In the genomic region with DNA sequence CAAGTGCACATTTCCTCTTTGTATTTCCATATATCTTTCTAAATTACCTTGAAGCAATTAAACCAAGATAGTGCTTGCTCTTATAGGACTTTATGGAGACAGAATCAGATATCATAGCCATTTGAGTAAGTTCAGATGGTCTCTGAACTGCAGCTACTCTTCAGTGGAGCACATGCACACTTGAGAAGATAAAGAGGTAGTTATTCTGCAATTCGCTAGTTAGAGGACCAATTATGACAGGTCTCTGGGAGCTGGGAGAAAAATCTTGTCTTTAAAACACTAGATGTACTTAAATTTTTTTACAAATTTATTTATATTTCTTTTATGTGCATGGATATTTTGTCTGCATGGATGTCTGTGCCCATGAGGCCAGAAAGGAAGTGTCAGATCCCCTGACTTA, we compare ENCODE assay signal across 27 mouse cellular contexts.
"Had no signal": no experiment of that assay in that cellular context is flagged by ENCODE, and none has a peak within 500 bp of the region (broad histone marks: within the 10 kb centered on the region; RNA-seq: fewer than 3 reads in every experiment).

No protein-coding gene starts in this region.

- H3K4me1 ChIP-seq: limb, embryonic 10.5 days; limb, embryonic 12.5 days; limb, embryonic 13.5 days; limb, embryonic 15.5 days; lung, embryonic 15.5 days; midbrain, embryonic 10.5 days; midbrain, embryonic 12.5 days; midbrain, embryonic 13.5 days; midbrain, embryonic 15.5 days had no signal

- H3K27me3 ChIP-seq: limb, embryonic 12.5 days; limb, embryonic 13.5 days; limb, embryonic 15.5 days; liver, embryonic 12.5 days; liver, embryonic 13.5 days; liver, embryonic 15.5 days; lung, embryonic 15.5 days; megakaryocyte, embryonic 14.5 days; midbrain, embryonic 12.5 days; midbrain, embryonic 13.5 days; midbrain, embryonic 15.5 days had no signal

- H3K9me3 ChIP-seq: limb, embryonic 10.5 days; limb, embryonic 12.5 days; limb, embryonic 13.5 days; limb, embryonic 15.5 days; liver, embryonic 12.5 days; liver, embryonic 13.5 days; liver, embryonic 15.5 days; lung, embryonic 15.5 days; megakaryocyte, embryonic 14.5 days; midbrain, embryonic 10.5 days; midbrain, embryonic 12.5 days; midbrain, embryonic 13.5 days; midbrain, embryonic 15.5 days had no signal

- DNase-seq: left cerebral cortex, postnatal 4 days; liver; liver, embryonic 13.5 days; liver, postnatal 0 days; lung, adult 18-20 months; lung, adult 2 months; lung, embryonic 14.5 days; lung, postnatal 10 days; lung, postnatal 14 days; lung, postnatal 36 days; lung, postnatal 4 days; midbrain, embryonic 14.5 days had no signal

- H3K36me3 ChIP-seq: limb, embryonic 10.5 days; limb, embryonic 12.5 days; liver, embryonic 13.5 days; lung, embryonic 15.5 days; midbrain, embryonic 10.5 days had no signal

- H3K27ac ChIP-seq: limb, embryonic 10.5 days; limb, embryonic 12.5 days; limb, embryonic 13.5 days; limb, embryonic 15.5 days; liver, embryonic 13.5 days; liver, embryonic 14.5 days; liver, embryonic 15.5 days; lung, embryonic 15.5 days; macrophage; midbrain, embryonic 10.5 days; midbrain, embryonic 12.5 days; midbrain, embryonic 13.5 days; midbrain, embryonic 15.5 days had no signal

- H3K9ac ChIP-seq: limb, embryonic 12.5 days; limb, embryonic 13.5 days; limb, embryonic 15.5 days; liver, embryonic 12.5 days; liver, embryonic 13.5 days; liver, embryonic 14.5 days; liver, embryonic 15.5 days; liver, postnatal 0 days; lung, embryonic 14.5 days; lung, embryonic 15.5 days; midbrain, embryonic 12.5 days; midbrain, embryonic 13.5 days; midbrain, embryonic 15.5 days had no signal

- H3K4me3 ChIP-seq: limb, embryonic 10.5 days; limb, embryonic 12.5 days; limb, embryonic 13.5 days; limb, embryonic 15.5 days; liver, embryonic 12.5 days; liver, embryonic 13.5 days; liver, embryonic 15.5 days; lung, embryonic 15.5 days; megakaryocyte, embryonic 14.5 days; midbrain, embryonic 10.5 days; midbrain, embryonic 12.5 days; midbrain, embryonic 13.5 days; midbrain, embryonic 15.5 days; myocyte had no signal
